Mouse (Mus musculus) bone marrow, adult 2 months (tissue): ENCODE measurements around the gene Samd14.

Experiments used
- CTCF ChIP-seq: fragments of 200-500 bp; IDR thresholded peaks from 2 replicates; pipeline ENCODE4 v1.5.1; 2011; ENCODE audit warnings: low read length, control low read depth; ENCODE audit not compliant: control insufficient read depth, insufficient read depth
- POLR2A ChIP-seq: fragments of 200-500 bp; IDR thresholded peaks from 2 replicates; pipeline ENCODE4 v1.6.1; 2011; ENCODE audit warnings: low read depth, mild to moderate bottlenecking, control low read depth, low read length, borderline replicate concordance; ENCODE audit not compliant: control insufficient read depth

DNA sequence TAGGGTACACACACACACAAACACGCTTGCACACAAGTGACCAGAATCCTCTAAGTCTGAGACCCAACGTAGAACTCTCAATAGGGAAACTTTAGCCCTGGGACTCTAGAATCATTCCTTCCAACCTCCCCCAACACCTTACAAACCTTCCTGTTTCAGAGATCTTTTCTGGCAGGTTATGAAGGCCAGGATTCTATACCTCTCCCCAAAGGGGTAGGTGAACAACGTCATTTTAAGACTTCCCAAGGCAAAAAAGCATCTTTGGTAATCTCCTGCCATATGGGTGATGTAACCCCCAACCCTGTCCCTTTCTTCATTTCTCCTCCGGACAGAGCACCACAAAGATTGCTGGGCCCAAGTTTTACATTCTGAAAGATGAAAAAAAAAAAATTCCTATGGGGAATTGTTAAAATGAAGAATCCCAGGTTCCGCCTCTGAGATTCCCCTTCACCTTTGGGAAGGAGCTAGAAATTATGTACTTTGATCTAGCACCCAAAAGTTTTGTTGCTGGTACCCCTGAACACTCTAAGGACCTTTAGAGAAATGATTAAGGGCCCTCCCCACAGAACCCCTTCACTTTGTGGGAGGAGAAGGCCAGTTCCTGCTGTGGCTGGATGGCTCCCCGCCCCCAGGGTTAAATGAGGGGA, 19.5 kb upstream of the Samd14 start:
- TF ChIP-seq POLR2A (no peak), CTCF (no peak)
